Mouse (Mus musculus): ENCODE results near the gene Fbxl19.
"Not testable (repeated sequence)": the region's sequence is repeated elsewhere in the genome, so short reads cannot be mapped to it uniquely, and the experiment has no call there.

Gene Fbxl19

DNA sequence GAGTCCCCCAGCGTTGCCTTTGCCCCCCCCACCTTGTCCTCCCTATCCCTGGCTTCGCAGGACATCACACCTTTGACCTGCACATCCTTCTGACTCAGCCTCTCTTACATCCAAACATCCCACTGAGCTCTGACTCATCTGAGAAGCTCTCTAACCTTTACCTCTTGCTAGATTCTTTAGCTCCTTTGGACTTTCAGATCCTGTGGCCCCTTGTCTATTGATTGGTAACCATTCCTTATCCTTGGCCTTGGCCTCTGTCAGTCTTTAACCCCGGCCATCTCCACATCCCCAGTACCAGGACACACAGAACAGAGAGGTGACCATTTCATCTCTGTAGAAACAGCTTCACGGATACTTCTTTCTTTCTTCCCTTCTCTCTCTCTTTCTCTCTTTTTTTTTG is 14.2 kb upstream of the Fbxl19 start:
- no peak for DNase-seq (ENCODE audit: low spot score)

- DNase-seq (ENCODE audit: low spot score): not testable (repeated sequence)
Observed at GRCm38 (mm10) chr7:127732066-127732465, 12.3 kb upstream of the Fbxl19 start, which contains the start of gene Ctf2. Gene Ctf2 (minus strand): TSS chr7:127732166.

GRCm38 (mm10) chr7:127745251-127745651 is 908 bp downstream of the Fbxl19 start:
- DNase-seq (ENCODE audit: low spot score): peak; percentile 70

DNA sequence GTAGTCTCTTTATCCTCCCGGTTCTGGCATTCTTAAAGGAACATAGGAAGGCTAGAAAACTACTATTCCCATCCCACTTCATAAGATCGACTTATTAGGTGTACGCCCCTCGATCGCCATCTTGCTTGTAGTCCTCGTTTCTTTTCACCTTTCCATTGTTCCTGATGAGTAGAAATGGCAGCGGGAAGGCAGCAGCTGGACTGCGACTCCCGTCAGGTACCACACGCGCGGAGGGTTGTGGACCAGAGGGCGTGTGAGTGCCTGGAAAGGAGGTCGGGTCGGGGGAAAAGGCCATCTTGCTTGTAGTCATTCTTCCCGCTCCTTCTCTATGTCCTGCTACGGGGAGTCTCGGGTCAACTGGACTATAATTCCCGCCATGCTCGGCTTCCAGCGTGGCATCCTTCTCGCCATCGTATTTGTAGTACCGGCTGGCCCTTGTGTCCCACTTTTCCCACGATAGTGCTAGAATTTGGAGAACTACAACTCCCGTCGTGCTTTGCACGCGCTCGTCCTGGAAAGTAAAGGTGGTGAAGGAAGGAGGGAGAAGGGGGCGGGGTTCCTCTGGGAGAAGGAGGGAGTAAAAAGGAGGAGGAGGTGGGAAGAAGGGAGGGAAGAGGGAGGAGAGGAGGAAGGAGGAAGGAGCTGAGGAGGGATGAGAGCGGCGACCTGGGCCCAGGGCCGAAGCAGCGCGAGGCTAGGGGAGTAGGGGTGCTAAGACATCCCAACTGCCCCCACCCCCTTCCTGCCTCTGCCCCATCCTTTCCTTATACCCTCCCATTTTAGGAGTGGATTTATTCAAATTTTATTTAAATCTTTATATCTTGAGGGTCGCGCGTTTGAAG is 1.5 kb downstream of the Fbxl19 start:
- DNase-seq (ENCODE audit: low spot score): peak; percentile 66

DNA sequence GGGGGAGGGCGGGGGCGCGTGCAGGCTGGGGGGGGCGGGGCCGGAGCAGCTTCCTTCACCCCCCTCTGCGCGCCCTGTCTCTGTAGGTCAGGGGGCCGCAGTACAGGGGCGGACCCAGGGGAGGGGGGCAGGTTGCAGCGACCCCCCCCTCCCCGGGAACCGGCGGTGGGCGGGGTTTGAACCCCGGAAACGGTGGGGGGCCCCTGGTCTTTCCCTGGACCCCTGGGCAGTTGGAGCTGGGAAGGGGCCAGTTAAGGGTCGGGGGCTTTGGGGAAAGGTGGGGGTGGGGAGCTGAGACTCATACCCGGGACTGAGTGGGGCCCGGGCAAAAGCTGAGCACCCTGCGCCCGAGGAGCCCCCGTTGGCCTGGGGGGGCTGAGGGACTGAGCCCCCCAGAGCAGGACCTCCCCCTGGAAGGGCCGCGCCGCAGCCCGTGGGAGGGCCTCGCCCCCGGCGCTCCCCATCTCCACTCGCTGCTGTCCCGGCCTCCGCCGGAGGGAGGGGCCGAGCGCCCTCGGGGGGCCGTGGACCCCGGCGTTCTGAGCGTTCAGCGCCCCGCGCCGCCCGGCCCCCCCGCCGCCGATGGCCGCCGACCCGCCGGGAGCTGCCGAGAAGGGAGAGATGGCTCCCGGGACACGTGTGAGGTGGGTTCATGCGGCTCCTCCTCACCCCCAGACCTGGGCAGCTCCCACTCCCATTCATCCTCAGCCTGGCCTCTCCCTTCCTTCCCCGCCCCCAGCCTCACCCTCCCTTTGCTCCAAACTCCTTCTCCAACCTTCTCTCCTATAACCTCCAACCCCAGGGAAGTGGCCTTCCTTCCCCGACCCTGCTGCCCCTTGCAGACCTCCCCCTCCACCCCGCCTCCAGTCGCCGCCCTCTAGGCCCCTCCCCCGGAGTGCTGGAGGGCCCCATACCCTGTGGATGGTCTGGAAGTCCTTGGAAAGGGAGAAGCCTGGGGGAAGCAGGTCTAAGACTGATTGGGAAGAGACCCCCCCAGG is 2.5 kb downstream of the Fbxl19 start:
- no peak for DNase-seq (ENCODE audit: low spot score)

GRCm38 (mm10) chr7:127747559-127748234 is 3.4 kb downstream of the Fbxl19 start:
- DNase-seq (ENCODE audit: low spot score): no peak

DNA sequence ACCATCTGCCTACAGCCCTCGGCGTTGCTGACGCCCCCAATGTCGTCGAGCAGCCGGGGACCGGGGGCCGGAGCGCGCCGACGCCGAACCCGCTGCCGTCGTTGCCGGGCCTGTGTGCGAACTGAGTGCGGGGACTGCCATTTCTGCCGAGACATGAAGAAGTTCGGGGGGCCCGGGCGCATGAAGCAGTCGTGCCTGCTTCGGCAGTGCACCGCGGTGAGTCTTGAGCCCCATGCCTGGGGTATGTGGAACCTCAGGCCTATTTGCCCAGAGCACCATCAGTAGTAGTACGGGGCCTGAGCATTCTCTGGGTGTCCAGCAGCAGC is 3.9 kb downstream of the Fbxl19 start:
- DNase-seq (ENCODE audit: low spot score): no peak

DNA sequence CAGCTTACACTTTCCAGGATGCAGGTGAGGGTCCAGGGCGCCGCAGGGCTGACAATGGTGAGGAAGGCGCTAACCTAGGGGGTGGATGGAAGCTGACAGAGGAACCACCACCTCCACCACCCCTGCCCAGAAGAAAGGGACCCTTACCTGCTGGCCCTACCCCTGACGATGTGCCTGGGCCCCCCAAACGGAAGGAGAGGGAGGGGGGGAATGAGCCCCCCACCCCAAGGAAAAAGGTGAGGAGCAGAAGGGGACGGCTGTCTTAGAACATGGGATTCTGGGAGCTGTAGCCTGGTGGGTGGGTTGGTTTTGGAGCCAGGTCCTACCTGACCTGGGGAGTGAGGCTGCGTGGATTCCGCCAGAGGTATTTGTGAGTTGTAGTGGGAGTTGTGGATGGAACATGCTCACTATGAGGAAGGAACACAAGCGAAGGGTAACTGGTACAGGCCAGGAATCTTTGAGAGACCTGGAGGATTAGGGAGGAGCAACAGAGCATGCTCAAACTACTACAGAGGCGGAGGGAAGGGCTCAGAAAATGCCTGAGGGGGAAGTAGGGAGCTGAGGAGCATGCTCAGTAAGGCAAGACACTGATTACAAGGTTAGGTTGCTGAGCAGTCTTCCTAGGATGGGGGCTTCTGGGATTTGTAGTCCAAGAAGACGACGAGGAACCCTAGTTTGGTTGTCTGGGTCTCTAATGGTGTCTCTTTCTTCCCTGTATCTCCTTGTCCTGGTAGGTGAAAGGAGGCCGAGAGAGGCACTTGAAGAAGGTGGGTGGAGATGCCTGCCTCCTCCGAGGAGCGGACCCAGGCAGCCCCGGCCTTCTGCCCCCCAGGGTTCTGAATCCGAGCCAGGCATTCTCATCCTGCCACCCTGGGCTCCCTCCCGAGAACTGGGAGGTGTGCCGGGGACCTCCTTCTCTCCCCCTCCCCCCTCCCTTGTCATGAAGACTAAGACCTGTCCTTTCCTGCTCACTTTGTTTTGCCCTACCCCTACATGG is 6.1 kb downstream of the Fbxl19 start:
- no peak for DNase-seq (ENCODE audit: low spot score)

- DNase-seq (ENCODE audit: low spot score): no peak
Observed at GRCm38 (mm10) chr7:127751619-127752018, 7.3 kb downstream of the Fbxl19 start.

DNA sequence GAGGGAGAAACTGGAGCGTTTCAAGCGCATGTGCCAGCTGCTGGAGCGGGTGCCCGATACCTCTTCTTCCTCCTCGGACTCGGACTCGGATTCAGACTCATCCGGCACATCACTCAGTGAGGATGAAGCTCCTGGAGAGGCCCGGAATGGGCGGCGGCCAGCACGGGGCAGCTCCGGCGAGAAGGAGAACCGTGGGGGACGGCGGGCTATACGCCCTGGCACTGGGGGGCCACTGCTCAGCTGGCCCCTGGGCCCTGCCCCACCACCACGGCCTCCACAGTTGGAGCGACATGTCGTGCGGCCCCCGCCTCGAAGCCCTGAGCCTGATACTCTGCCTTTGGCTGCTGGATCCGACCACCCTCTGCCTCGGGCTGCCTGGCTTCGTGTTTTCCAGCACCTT is 7.7 kb downstream of the Fbxl19 start:
- no peak for DNase-seq (ENCODE audit: low spot score)

DNA sequence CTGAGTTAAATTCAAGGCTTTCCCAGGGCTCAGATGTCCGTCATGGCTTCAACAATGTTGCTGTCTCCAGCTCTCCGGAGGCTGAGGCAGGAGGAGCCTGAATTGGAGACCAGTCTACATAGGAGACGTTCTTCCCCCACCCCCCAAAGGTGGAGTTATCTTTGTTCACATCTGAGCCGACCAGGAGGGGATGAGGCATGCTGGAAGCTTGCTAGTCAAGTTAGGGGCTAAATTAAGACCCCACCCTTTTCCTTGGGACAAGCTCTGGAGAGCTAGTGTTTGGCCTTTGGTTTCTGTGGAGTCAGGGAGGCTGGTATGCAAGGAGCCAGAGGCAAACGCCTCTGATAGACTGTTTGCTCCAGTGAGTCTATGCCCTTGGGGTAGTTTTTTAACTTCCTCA is 8.8 kb downstream of the Fbxl19 start:
- DNase-seq (ENCODE audit: low spot score): no peak

DNA sequence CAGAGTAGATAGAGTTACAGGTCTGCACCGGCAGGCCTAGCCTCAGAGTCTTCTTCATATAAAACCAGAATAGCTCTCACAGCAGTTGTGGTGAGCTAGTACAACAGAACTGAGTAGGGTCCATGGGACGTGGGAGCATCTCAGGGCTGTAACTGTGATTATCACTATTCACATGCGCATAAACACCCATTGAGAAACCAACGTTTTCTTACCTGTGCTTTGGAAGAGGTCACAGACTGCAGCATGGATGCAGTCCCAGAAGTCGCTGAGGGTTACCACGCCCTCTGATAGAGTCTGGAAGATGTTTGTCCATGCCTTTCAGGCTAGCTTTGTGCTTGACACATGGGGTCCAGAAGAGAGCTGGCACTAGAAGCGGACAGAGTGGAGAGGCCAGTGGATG is 9.4 kb downstream of the Fbxl19 start:
- no peak for DNase-seq (ENCODE audit: low spot score)

- no peak for DNase-seq (ENCODE audit: low spot score)
Observed at GRCm38 (mm10) chr7:127759716-127760115, 15.4 kb downstream of the Fbxl19 start.

DNA sequence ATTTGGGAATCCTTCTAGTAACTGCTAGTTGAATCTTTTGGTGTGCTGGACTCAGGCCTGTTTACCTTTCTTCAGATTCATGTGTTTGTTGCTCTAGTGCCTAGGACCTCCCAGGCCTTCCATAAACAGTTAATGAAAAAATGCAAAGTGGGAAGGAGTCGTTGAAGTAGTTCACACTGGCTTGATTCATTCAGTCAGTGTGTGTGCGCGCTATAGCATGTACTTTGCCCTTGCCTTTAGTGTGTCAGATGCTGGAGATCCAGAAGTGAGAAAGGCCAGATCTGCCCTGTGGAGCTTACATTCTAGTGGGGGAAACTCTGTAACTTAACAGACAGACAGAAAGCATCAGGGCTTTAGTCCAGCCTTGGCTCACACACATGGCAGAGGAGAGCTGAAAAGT is 16.1 kb downstream of the Fbxl19 start:
- no peak for DNase-seq (ENCODE audit: low spot score)

GRCm38 (mm10) chr7:127761026-127761425 is 16.7 kb downstream of the Fbxl19 start:
- peak; percentile 50 for DNase-seq (ENCODE audit: low spot score)

DNA sequence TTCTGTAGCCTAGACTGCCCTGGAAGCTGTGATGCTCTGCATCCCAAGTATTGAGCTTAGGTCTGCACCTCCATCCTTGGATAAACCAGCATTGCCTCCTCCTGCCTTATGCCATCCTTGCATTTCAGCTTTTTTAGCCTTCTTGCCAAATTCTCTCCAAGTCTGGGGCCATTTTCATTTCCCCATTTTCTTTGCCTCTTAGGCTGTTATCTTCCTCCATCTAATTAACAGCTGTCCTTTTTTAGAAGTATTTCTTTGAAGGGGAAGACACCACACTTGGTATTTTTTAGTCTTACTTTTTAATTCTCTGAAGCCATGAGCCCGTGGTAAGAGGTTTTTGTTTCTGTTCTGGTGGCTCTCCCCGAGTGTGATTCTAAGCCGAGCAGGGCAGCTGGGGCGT is 19.3 kb downstream of the Fbxl19 start:
- no peak for DNase-seq (ENCODE audit: low spot score)

DNA sequence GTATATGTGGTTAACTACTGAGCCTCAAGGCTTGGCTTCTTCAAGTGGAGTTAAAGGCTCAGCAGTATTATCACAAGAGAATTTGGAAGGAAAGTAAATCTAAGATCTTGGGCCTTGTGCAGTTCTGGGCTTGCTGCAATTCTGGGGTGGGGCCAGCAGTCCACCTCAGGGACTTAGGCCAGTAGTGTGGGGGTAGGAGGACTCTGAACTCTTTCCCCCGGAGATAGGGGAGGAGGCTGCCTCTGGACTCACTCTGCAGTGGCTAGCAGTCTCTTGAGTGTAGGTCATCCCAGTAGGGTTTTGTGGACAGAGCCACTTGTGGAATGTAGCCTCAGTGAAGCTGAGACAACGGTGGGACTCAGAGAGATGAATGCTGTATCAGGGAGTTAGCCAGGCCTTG is 21.4 kb downstream of the Fbxl19 start:
- no peak for DNase-seq (ENCODE audit: low spot score)

- peak; percentile 65 for DNase-seq (ENCODE audit: low spot score)
Observed at GRCm38 (mm10) chr7:127766851-127767609, 22.7 kb downstream of the Fbxl19 start.

DNA sequence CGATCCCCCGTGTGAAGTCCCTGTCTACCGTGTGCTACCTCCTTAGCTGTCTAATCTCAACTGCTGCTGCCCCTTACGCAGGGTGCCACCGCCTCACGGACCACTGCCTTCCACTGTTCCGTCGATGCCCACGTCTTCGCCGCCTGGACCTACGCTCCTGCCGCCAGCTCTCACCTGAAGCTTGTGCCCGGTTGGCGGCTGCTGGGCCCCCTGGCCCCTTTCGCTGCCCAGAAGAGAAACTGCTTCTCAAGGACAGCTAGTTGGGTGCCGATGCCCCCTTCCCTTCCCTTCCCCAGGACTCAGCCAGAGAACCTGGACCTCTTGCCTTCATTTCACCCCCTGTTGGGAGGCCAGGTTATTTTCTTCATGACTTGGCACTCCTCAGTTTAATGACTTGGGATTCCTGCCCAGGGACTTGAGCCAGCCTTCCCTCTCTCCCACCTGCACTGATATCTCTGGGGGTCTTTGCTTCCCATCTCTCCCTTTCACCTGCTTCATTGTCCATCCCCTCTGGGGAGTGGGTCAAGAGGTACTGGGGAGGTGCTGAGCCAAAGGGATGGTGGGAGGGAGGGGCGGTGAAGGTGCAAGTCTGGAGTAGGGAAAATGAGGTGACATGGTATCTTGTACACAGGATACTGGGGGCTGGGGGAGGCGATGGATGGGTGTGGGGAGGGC is 23.5 kb downstream of the Fbxl19 start:
- no peak for DNase-seq (ENCODE audit: low spot score)
